Mouse (Mus musculus) liver, embryonic 13.5 days (tissue): ENCODE measurements at regions not wholly inside any gene's neighbourhood (a gene's known extent, or its start where the extent isn't known, plus 50 kb on each side); places are given as distances from the start of the nearest gene placed in this dataset.

Experiments used
- ATAC-seq: fragments of 200-750 bp; cut with Nextera tagmentation; 2 replicates; pipeline ENCODE4 v1.8.0; 2017; ENCODE audit warnings: low read depth, mild to moderate bottlenecking, moderate number of reproducible peaks, moderate library complexity
- DNase-seq: peaks from one replicate; pipeline ENCODE4 v3.0.0; 2022
- H3K27ac ChIP-seq: fragments of 300-500 bp; sonication (generic); 2 replicates; pipeline ENCODE4 v1.5.1; 2015; ENCODE audit warnings: moderate library complexity, mild to moderate bottlenecking, inconsistent platforms
- H3K27me3 ChIP-seq: fragments of 300-500 bp; sonication (generic); 2 replicates; pipeline ENCODE4 v1.6.1; 2015; ENCODE audit warnings: mild to moderate bottlenecking, inconsistent platforms
- H3K36me3 ChIP-seq: fragments of 300-500 bp; sonication (generic); 2 replicates; pipeline ENCODE4 v1.6.1; 2015; ENCODE audit warnings: mild to moderate bottlenecking, inconsistent platforms
- H3K4me1 ChIP-seq: fragments of 300-500 bp; sonication (generic); replicated peaks from 2 replicates; pipeline ENCODE4 v1.6.1; 2015; ENCODE audit warnings: inconsistent platforms
- H3K4me2 ChIP-seq: fragments of 300-500 bp; sonication (generic); 2 replicates; pipeline ENCODE4 v1.6.1; 2015; ENCODE audit warnings: inconsistent platforms, mild to moderate bottlenecking, moderate library complexity
- H3K4me3 ChIP-seq: fragments of 300-500 bp; sonication (generic); replicated peaks from 2 replicates; pipeline ENCODE4 v1.5.1; 2015; ENCODE audit warnings: mild to moderate bottlenecking, inconsistent platforms
- H3K9ac ChIP-seq: fragments of 300-500 bp; sonication (generic); 2 replicates; pipeline ENCODE4 v1.6.1; 2015; ENCODE audit warnings: mild to moderate bottlenecking, inconsistent platforms
- H3K9me3 ChIP-seq: fragments of 300-500 bp; sonication (generic); replicated peaks from 2 replicates; pipeline ENCODE4 v1.6.1; 2016; ENCODE audit warnings: inconsistent platforms
- WGBS: fragments of 180-500 bp; shearing (Covaris S2); methylation state at CpG from one replicate; pipeline ENCODE4 v1.1.7; 2015; ENCODE audit not compliant: insufficient replicate concordance; 5-methylcytosine and 5-hydroxymethylcytosine counted together

DNA sequence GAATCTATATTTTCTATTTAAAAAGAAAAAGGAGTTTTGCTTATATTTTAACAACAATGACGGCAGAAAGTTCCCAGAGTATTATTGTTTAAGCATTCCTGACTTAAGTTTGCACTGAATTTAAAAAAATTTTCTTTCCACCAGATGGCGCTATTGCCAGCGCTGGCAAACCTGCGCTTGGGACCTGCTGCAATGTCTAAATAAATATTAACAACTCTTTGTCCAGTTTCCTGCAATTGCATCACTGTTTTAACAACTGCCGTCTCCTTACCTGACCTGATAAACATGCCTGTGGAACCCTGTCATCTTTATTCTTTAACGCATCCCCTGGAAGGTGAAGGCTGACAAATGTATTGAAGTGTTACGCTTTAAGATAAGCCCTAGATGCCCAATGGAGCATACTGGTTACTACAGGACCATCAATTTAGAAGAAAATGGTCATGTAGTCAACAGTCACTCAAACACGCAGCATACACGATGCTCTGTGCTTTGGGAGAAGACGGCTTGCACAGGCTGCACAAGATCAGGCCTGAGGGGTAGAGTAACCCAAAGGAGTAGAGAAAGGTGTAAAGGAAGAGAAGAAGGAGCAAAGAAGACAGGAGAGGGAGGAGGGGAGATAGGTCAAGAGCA is 83.6 kb upstream of the Tmc1 start:
- H3K9ac ChIP-seq, result no peak overlapping the region
- H3K4me1 ChIP-seq, result peaks cover 3% of the 10 kb centered on the region
- ATAC-seq (no peak), DNase-seq (no peak)
- no peak overlapping the region for H3K27ac ChIP-seq
- H3K4me2 ChIP-seq, result no peak overlapping the region
- 32% methylated on average over 10 of the region's 10 CpGs for WGBS
- H3K36me3 ChIP-seq, result no peaks in the 10 kb centered on the region
- no peak overlapping the region for H3K4me3 ChIP-seq
- H3K27me3 ChIP-seq, result no peaks in the 10 kb centered on the region
- H3K9me3 ChIP-seq, result no peaks in the 10 kb centered on the region

GRCm38 (mm10) chr19:21036507-21037425 is 82.8 kb upstream of the Tmc1 start:
- H3K4me2 ChIP-seq, result 0 out of 2 replicates have a peak overlapping the region, but pooled peaks have one; percentile 14

DNA sequence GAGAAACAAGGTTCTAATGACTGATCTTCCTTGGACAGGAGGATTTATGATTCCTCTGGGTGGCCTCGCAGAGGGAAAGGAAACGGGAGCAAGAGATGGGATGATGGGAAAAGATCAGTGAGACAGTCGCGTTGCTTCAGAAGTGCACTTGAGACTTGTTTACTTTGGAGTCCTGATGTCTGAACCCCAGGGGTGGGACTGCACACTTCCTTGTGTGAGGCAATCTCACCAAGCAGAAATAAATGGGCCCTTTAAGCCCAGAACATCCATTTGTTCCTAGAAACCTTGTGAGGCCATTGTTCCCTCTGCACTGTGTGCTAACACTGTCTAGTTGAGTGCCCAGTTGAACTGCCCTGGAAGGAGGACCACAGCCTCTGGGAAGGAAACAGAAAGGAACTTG is 81.5 kb upstream of the Tmc1 start:
- WGBS, result 66% methylated on average over 4 of the region's 4 CpGs
- no peak overlapping the region for H3K4me3 ChIP-seq
- no peak overlapping the region for H3K4me2 ChIP-seq
- no peak overlapping the region for H3K27ac ChIP-seq
- no peaks in the 10 kb centered on the region for H3K27me3 ChIP-seq
- ATAC-seq (no peak), DNase-seq (no peak)
- no peak overlapping the region for H3K9ac ChIP-seq
- peaks cover 3% of the 10 kb centered on the region for H3K4me1 ChIP-seq
- H3K9me3 ChIP-seq, result no peaks in the 10 kb centered on the region
- H3K36me3 ChIP-seq, result no peaks in the 10 kb centered on the region

More at GRCm38 (mm10) chr19:21036507-21037425, 82.8 kb upstream of the Tmc1 start:
- Histone ChIP-seq H3K4me1 (peaks cover 3% of the 10 kb centered on the region), H3K4me3 (no peak overlapping the region), H3K9me3 (no peaks in the 10 kb centered on the region), H3K27ac (peak overlapping the region; percentile 47; the same call in 1 of the 2 replicates), H3K36me3 (no peaks in the 10 kb centered on the region), H3K27me3 (no peaks in the 10 kb centered on the region), H3K9ac (no peak overlapping the region)
- ATAC-seq, result no peak
- no peak for DNase-seq
- 19% methylated on average over 14 of the region's 14 CpGs for WGBS

GRCm38 (mm10) chr19:21033991-21034390 is 80.0 kb upstream of the Tmc1 start:
- H3K36me3 ChIP-seq, result no peaks in the 10 kb centered on the region
- H3K9me3 ChIP-seq, result no peaks in the 10 kb centered on the region
- 56% methylated on average over 3 of the region's 3 CpGs for WGBS
- peaks cover 3% of the 10 kb centered on the region for H3K4me1 ChIP-seq
- no peaks in the 10 kb centered on the region for H3K27me3 ChIP-seq
- H3K27ac ChIP-seq, result no peak overlapping the region
- ATAC-seq (no peak), DNase-seq (no peak)
- no peak overlapping the region for H3K9ac ChIP-seq
- no peak overlapping the region for H3K4me2 ChIP-seq
- no peak overlapping the region for H3K4me3 ChIP-seq

DNA sequence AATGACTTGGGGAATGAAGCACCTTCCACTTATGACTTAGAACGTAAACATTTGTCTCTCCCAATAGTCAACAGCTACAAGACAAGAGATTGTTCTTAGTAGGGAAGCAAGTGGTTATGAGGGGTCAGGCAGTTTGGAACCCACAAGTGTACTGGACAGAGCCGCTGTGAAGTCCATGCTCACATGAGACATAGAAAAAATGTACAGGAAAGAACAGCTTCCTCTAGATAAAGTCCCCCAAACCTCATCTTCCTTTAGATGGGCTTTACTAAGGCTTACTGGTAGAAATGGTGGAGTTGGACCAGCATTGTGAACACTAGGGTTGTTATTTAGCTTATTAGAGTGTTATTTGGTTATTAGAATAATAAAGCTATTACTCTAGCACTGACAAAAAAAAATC is 78.6 kb upstream of the Tmc1 start:
- no peak overlapping the region for H3K27ac ChIP-seq
- 18% methylated on average over 2 of the region's 2 CpGs for WGBS
- H3K4me1 ChIP-seq, result peaks cover 3% of the 10 kb centered on the region
- no peak overlapping the region for H3K4me3 ChIP-seq
- DNase-seq (no peak), ATAC-seq (no peak)
- no peak overlapping the region for H3K4me2 ChIP-seq
- H3K9ac ChIP-seq, result no peak overlapping the region
- no peaks in the 10 kb centered on the region for H3K27me3 ChIP-seq
- H3K36me3 ChIP-seq, result no peaks in the 10 kb centered on the region
- H3K9me3 ChIP-seq, result no peaks in the 10 kb centered on the region

- peaks cover 3% of the 10 kb centered on the region for H3K4me1 ChIP-seq
- 35% methylated on average over 4 of the region's 4 CpGs for WGBS
- H3K27ac ChIP-seq, result no peak overlapping the region
- H3K4me2 ChIP-seq, result no peak overlapping the region
- H3K27me3 ChIP-seq, result no peaks in the 10 kb centered on the region
- peak; percentile 12 for DNase-seq
- H3K9me3 ChIP-seq, result no peaks in the 10 kb centered on the region
- no peaks in the 10 kb centered on the region for H3K36me3 ChIP-seq
- no peak overlapping the region for H3K9ac ChIP-seq
- ATAC-seq, result peak; percentile 64
- H3K4me3 ChIP-seq, result no peak overlapping the region
These were observed 77.8 kb upstream of the Tmc1 start for GRCm38 (mm10) chr19:21031768-21032308.

GRCm38 (mm10) chr19:21030971-21031370 is 77.0 kb upstream of the Tmc1 start:
- Histone ChIP-seq H3K9ac (no peak overlapping the region), H3K4me2 (no peak overlapping the region), H3K27me3 (no peaks in the 10 kb centered on the region), H3K9me3 (no peaks in the 10 kb centered on the region), H3K4me3 (no peak overlapping the region), H3K36me3 (no peaks in the 10 kb centered on the region), H3K27ac (no peak overlapping the region), H3K4me1 (no peaks in the 10 kb centered on the region; the same call in 1 of the 2 replicates)
- no peak for ATAC-seq
- no peak for DNase-seq
- 80% methylated on average over 5 of the region's 5 CpGs for WGBS

- no peak overlapping the region for H3K27ac ChIP-seq
- H3K4me3 ChIP-seq, result no peak overlapping the region
- ATAC-seq (no peak), DNase-seq (no peak)
- no peak overlapping the region for H3K4me2 ChIP-seq
- WGBS, result 65% methylated on average over 3 of the region's 3 CpGs
- H3K9me3 ChIP-seq, result no peaks in the 10 kb centered on the region
- no peaks in the 10 kb centered on the region for H3K27me3 ChIP-seq
- H3K9ac ChIP-seq, result no peak overlapping the region
- H3K36me3 ChIP-seq, result no peaks in the 10 kb centered on the region
- no peaks in the 10 kb centered on the region for H3K4me1 ChIP-seq
These were observed 75.0 kb upstream of the Tmc1 start for GRCm38 (mm10) chr19:21028981-21029380.

DNA sequence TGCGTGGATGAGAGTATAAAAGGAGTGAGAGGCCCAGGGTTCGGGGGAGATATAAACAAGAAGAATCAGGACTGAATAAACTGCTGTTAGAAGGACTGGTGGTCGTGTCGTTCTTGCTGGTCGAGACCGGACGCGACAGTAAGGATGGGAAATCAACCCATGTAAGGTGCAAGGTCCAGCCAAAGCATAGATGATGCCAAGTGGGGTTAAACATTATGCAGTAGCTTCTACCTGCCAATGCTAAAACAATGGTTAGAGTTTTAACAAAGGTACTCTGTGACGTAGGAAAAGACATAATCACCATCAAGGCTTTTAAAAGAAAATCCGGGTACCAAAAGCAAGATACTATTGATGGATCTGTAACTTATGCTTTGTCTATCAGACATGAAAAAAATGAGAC is 58.4 kb upstream of the Tmc1 start:
- DNase-seq, result no peak
- no peak overlapping the region for H3K27ac ChIP-seq
- no peaks in the 10 kb centered on the region for H3K36me3 ChIP-seq
- no peak for ATAC-seq
- no peaks in the 10 kb centered on the region for H3K27me3 ChIP-seq
- no peak overlapping the region for H3K9ac ChIP-seq
- WGBS, result 79% methylated on average over 8 of the region's 10 CpGs
- H3K9me3 ChIP-seq, result no peaks in the 10 kb centered on the region
- no peaks in the 10 kb centered on the region for H3K4me1 ChIP-seq
- no peak overlapping the region for H3K4me3 ChIP-seq
- no peak overlapping the region for H3K4me2 ChIP-seq

- Histone ChIP-seq H3K9me3 (no peaks in the 10 kb centered on the region), H3K27me3 (no peaks in the 10 kb centered on the region), H3K4me2 (no peak overlapping the region), H3K9ac (no peak overlapping the region), H3K4me1 (no peaks in the 10 kb centered on the region), H3K27ac (no peak overlapping the region), H3K36me3 (no peaks in the 10 kb centered on the region), H3K4me3 (no peak overlapping the region)
- ATAC-seq (no peak), DNase-seq (no peak)
- WGBS, result 65% methylated on average over 2 of the region's 2 CpGs
These were observed 55.6 kb upstream of the Tmc1 start for GRCm38 (mm10) chr19:21009607-21010006.

GRCm38 (mm10) chr19:21004411-21004810 is 50.4 kb upstream of the Tmc1 start:
- H3K9me3 ChIP-seq, result no peaks in the 10 kb centered on the region
- H3K36me3 ChIP-seq, result no peaks in the 10 kb centered on the region
- H3K4me1 ChIP-seq, result no peaks in the 10 kb centered on the region
- ATAC-seq, result no peak
- H3K27ac ChIP-seq, result no peak overlapping the region
- no peak overlapping the region for H3K9ac ChIP-seq
- H3K4me3 ChIP-seq, result no peak overlapping the region
- no peaks in the 10 kb centered on the region for H3K27me3 ChIP-seq
- no peak for DNase-seq
- WGBS, result 52% methylated on average over 2 of the region's 2 CpGs
- no peak overlapping the region for H3K4me2 ChIP-seq
